Mouse (Mus musculus) frontal cortex, postnatal 10 days (tissue): ENCODE measurements around the gene Olfr1513.
A peak's percentile ranks its signal among the peaks of the same experiment; 100 is the strongest.
"Not testable (repeated sequence)": the region's sequence is repeated elsewhere in the genome, so short reads cannot be mapped to it uniquely, and the experiment has no call there.

Source experiments
- DNase-seq, 2 experiments: peaks; one replicate each; pipeline ENCODE4 v3.0.0; 2022; ENCODE audit warnings: low spot score in 2 of 2, mixed read lengths in 1 of 2

Olfr1513 gene

DNA sequence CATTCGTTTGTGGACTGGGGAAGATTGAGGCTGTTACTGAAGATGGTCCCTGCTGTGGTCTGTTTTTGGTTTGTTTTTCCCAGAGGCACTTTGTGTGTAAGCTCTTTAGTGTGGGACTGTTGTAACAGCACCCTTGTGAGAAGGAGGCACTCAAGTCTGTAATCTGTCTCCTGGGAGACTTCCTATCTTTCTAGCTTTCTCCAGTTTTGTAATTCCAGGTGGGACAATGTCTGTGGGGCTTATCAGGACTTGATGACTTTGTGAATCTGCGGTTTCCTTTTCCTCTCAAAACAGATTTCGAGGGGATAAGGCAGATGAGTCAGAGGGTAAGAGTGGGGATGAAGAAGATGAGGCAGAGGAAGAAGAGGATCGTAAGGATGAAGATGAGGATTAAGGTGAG lies at the start of gene Olfr1513:
Olfr1513 (minus strand) TSS at position 101 of the 400 bp plus-strand sequence.
- no peak for DNase-seq

DNA sequence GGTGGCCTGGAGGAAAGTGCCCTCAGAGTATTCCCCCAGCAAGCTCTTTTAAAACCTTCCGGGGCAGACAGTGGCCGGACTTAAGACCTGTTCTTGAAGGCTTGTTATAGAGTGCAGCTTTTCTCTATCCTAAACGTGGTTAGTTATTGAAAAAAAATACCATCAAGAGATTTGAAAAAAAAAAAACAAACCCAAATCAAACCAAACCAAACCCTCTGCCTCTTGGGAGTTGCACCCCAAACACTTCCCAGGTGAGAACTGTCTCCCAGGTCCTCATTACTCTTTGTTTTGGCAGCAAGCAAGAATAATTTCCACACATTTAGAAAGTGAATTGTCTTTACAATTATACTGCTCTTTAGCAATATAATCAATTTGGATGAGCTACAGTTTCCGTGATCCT lies 41.1 kb upstream of the Olfr1513 start, which contains the start of gene Olfr1511:
Olfr1511 (minus strand) TSS at position 101 of the 400 bp plus-strand sequence.
- no peak for DNase-seq

DNA sequence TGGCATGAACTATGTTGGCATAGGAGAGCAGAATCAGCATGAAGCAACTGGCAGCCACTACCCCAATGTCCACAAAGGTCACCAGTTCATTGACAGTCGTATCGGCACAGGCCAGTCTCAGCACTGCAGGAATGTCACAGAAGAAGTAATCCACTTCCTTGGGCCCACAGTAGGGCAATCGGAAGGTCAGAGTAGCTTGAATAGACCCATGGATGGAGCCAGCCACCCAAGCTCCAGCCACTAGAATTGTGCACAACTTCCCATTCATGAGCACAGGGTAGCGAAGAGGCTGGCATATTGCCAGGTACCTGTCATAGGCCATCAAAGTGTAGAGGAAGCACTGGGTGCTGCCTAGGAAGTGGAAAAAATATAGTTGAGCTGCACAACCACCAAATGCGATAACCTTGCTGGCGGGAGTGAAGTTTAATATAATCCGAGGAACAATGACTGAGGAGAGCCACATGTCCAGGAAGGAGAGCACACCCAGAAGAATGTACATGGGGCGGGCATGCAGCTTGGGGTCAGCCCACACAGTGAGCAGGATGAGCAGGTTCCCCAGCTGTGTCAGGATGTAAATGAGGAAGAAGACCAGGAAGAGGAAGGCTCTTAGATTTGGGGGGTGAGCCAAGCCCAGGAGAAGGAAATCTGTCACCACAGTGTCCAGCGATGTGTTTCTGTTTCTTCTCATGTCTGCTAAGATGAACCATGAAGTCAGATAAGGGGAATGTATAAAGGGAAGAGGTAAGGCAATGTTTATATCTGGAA lies 34.1 kb upstream of the Olfr1513 start:
- DNase-seq = not testable (repeated sequence)

DNA sequence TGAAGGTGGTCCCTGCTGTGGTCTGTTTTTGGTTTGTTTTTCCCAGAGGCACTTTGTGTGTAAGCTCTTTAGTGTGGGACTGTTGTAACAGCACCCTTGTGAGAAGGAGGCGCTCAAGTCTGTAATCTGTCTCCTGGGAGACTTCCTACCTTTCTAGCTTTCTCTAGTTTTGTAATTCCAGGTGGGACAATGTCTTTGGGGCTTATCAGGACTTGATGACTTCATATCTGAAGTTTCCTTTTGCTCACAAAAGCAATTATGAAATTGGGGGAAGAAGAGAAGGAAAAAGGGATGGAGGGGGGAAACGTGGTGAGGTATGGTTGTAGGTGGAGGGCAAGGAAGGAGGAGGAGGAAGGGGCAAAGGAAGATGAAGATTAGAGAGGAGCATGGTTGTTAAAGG lies 22.9 kb upstream of the Olfr1513 start, which contains the start of gene Olfr1512:
Olfr1512 (minus strand) TSS at position 101 of the 400 bp plus-strand sequence.
- no peak for DNase-seq

DNA sequence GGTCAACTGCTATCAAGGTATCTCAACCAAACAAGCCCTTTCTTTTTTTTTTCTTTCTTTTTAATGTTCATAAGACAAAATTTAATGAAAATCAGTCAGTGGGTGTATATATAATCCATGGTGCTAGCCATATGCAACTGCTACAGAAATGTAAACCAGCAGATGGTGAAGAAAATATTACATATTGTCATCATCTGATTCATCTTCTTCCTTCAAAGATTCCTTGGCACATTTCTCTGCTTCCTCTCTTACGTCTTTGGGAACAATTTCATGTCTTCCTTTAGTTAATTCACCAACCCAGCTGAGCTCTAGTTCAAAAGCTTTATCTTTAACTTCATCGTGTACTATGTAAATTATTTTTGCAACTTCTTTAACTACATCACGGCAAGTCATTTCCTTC lies 12.5 kb upstream of the Olfr1513 start:
- no peak for DNase-seq

DNA sequence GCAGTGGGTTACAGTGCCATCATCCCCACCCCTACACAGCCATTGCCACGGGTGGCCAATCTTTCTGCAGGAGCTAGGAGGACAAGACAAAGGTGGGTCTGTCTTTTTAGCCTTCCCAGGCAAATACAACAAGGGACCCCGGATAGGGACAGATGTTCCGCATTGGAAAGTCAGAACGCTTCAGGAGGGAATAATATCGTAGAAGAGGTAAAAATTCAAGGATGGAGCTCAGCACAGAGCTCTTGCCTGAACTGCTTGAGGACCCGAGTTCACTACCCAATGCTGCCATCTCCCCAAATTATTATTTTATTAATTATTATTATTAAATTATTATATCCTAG lies 16.7 kb downstream of the Olfr1513 start:
- DNase-seq = no peak

DNA sequence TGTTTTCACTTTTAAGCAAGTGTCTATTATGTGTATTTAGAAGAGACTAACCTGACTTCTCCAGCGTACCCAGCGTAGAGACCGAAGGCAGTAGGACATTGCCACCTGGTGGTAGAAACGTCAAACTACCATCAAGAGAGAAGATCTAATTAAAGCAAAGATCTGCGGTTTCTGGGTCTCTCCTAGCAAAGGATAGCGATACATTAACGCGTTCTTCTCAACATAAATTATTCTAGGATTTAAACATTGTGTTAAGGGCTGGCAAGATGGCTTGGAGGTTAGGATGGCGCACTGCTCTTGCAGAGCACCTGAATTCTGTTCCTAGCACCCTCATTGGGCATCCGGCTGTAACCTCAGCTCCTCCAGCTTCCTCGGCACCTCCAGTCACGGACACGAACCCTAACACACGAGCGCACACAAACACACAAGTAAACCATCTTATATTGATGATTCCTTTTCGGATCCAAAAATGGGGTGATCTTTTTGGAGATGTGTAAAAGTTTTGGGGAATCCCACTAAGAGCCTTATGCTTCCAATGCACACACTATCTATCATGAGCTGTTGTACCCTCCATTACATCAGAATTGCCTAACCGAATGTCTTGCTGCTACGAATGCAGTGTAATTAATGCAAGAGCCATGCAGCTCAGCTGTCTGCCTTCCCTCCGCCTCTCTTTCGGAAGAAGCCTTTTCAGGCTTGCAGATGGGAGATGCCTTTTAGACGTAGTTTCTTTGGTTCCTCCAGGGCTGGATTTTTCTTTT lies 17.3 kb downstream of the Olfr1513 start:
- DNase-seq = peak in 1 of 2 experiments; percentile 59

DNA sequence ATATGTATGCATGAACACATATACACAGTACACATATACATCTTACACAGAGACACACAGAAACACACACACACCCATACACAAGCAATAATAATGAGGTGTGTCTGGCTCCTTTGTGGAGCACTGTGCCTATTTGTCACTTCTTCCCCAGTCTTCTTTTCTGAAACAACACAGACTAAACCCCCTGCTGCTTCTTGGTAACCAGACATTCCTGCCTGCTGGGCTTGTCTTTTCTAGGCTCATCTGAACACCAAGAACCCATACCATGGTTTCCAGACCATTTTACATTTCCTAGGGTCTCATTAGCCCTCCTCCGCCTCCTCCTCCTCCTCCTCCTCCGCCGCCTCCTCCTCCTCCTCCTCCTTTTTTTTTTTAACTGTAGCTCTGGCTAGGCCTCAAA lies 24.0 kb downstream of the Olfr1513 start:
- DNase-seq = no peak

DNA sequence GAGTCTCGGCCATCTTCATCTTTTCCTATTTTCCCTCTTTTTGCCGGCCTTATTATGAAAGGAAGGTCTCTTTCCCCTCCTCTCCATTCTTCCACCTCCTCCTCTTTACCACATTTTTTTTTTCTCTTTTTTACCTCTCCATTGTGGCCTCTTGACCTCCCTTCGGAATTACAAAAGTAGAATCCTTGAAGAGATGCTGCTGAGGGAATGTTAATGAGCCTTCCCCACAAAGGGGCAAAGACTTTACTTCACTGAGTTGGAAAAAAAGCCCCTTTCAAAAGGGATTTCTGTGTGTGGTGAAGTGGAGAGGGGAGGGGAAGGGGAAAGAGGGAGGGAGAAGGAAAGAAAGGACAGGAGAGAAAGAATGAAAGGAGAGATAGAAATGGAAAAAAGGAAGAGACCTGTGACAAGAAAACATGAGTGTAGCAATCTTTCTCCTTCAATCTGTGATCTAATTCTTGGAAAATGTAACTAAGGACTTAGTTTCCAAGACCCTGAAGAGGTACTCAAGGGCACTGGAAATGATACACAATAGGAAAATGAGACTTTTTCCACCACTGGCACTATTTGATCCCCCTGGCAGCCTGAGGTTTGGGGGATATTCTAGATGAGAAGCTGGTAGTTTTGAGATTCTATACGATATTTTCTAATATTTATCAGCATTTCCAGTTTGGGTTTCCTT lies 25.0 kb downstream of the Olfr1513 start:
- no peak for DNase-seq

DNA sequence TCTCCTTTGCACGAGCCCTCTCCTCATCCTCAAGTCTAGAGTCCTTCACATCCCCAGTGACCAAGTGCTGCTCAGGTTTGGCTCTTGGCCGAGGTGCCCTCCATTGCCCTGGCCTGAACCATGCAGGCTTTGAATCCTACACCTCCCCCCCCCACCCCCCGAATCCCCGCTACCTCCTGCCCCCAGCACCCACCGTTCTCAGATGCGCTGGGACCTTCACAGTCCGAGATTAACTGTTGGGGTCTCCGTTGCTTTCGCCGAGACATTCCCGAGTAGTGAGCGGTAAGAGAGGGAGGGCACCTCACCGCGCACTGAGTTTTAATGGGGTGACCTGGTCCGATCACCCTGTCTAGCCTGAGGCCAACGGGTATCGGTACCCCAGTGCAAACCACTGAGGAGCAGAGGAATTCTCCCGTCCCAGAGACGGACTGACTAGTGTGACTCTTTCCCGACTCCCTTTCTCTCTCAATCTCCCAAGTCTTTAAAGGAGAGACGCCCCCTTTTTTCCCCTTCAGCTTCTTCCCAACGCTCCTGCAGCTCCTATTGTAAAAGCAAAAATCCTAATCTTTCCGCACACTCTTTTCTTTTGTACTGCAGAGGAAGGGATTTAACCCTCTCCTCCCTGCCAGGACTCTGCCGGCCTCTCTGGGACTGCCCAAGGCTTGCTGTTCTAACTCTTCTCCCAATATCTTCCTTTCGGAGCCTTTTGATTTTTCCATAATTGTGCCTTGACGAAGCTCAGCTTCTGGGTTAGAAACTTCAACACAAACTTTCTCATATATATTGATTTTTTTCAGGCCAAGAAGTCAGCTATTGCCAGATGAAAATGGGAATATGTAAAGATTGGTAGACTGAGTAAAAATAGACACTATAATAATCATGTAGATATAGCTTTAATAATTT lies 28.0 kb downstream of the Olfr1513 start, which contains the start of gene Sall2:
Sall2 (minus strand) TSS at position 853 of the 903 bp plus-strand sequence.
- DNase-seq = no peak

DNA sequence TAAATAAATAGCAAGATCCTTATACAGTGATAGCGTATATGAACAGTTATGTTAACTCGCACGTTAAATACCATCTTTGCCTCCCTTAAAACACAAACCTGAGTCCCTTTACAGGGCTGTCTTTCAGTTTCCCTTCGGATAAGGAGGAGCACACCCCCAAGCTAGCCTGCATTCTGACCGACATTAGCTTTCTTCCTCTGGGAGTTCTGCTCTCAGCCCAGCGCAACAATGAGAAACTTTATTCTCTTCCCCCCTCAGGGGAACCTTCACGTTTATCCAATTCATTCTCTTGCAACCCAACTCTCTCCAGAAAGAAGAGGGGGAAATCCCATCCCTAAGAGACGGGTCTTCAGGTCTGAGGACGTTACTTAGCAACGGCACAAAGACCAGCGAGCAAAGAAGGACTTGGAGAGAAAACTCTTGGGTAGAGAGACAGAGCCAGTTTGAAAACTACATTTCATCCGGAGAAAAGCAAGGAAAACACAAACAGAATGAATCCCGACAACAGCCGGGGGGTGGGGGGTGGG lies 28.8 kb downstream of the Olfr1513 start:
- no peak for DNase-seq

DNA sequence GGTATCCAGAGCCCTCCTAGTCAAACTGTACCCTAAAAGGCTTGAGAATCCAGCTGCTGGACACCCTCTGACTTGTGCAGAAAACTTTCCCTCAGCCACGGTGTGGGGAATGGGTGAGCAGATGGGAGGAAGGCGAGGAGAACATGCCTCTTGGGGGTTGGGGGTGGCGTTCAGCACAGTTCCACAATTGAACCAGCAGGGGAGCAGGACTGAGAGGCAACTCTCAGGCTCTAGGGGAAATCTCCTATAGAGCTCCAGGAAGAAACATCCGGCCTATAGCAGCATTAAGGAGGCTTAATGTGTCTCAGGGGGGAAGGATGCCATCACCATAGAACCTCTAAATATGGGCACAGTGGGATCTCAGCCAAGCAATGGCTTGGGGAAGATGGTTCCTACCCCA lies 30.3 kb downstream of the Olfr1513 start:
- DNase-seq = no peak

DNA sequence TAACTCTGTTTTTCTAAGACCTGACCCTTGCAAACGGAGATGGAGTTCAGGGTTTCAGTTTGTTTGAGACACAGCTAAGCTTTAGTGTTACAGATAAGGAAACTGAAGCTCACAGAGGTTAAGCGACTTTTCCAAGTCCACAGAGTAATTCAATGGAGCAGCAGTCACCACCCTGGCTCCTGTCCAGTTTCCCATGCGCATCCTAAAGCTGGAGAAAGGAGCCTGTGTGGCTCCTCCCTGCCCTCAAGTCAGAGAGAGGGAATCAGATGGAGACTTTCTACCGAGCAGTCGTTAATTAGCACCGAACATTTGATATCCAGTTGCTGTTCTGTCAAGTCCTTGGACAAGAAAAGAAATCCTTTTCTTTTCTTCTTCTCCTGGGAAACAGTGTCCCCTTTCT lies 36.8 kb downstream of the Olfr1513 start:
- DNase-seq = no peak

DNA sequence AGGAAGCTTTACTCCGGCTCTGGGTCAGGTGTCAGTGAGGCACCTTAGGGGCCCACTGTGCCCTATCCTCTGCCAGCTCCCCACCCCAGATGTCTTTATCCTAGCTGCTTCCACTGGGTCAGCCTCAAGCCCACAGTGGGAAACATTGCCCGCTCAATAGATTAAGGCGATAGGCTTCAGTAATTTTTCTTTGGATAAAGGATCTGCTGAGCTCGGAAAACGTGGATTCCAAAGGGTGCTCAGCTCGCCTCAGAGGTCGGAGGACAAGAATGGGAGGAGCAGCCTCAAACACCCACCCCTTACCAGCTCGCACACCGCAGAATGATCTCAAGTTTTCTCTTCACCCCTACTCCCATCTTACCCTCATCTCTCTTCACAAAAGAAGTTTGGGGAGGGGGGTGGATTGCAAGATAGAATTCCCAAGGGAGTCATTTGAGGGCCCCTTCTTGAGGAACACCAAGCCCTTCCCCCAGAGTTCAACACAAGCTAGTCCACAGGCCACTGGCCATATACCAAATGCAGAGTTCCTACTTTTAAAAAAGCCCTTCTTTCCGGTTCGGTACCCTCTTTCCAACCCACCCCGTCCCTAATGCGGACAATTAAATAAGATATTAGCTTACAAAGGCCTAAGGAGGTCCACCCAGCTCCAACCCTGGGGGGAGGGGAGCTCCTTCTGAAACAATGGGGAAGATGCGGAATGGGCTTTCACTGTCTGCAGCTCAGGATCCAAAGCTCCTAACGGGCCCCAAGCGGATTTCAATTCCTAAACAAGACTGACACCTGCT lies 39.6 kb downstream of the Olfr1513 start:
- DNase-seq = no peak

DNA sequence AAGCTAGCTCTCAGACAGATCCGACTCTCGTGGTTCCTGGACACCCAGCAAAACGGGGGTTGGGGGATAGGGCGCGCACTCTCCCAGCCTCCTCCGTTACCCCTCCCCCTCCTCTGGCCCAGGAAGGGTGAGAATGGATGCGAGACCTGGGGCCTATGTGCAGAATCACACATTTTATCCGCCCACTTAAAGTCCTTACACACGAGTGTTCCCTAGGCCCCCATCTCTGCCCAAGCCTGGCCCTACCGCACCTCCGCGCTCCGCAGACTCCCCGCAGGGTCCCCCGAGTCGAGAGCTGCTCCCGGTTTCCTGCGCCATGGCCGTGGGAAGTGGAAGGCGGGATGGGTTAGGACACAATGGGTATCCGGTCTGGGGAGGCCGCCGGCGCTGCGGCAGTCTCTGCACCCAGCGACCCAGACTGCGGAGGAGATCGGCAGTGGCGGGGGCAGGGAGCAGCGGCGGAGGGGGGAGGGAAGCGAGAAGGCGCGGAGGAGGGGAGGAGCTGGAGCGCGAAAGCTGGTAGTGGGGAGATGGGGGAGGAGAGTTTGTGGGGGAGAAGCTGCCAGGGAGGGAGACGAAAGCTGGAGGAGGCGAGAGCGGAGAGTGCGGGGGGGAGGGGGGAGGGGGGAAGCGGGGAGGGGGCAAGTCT lies 40.3 kb downstream of the Olfr1513 start:
- peak; percentile 60 to 72 for DNase-seq

DNA sequence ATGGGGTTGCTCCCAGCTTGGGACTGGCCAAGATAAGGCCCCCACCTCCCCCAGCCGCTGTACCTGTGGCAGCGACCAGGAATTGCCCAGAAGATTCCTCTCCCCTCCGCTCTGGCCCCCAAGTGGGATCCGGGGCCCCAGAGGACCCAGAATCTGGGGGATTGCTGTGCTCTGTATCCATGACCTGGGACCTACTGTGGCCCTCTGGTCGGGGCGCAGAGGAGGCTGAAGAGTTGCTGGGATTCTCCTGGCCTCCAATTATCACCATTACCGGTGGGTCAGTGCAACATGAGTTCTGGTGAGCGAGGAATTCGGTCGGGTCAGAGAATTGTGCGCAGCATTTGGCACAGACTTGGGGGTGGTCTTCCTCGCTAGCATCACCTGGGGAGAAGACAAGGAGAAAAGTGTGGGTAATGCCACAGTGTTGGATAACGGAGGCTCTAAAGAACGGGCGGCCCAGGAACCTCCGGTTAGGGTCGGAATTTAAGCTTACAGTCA lies 40.9 kb downstream of the Olfr1513 start:
- DNase-seq = no peak

DNA sequence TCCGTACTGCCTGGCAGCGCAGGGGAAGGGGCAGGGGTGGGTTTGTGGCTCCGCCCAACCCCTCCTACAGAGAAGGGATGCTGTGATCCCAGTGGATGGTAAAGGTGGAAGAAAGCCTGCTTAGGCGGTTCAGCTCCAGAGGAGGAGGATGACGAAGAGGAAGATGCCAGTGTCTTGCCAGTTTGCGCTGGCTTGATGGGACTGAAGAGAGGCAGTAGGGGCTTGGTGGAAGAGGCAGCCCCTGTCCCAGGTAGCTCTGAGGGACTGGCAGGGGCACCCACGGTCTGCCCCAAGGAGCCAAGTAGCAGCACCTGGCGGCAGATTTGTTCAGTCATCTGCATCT lies 41.4 kb downstream of the Olfr1513 start:
- DNase-seq = no peak

DNA sequence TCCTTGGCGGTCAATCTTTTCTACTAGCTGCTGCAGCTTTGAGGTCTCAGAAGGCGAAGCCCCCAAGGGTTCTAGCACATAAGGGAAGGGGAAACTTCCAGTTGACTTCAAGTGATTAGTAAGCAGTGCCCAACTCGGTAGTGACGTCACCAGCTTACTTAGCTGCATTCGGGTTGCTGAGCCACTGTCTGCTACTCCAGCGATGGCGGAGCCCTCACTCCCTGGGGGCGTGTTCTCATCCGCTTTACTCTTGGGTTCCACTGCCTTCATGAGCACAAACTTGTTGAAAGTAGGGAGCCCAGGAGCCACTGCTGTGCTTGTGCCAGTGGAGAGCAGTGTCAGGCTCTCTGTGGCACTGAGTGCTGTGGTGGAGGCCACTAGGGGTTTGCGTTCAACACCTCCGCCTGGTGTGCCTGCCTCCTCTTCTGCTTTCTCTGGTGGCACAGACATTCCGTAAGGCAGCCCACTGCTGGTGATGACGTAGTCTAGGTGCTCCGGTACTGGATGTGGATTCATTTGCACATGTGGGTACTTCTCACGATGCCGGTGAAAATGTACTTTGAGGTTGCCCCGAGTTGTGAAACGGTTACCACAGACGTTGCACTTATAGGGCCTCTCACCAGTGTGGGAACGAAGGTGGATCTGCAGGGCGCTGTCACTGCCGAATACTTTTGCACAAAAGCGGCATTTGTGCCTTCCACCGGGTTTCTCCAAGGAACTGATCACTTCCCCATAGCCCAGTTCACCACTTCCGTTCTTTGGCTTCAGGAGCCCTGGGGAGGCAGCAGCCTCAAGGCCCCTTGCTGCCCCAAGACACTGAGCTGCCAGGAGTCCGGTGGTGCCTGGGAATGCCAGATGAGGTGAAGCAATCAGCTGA lies 42.0 kb downstream of the Olfr1513 start:
- DNase-seq = no peak

DNA sequence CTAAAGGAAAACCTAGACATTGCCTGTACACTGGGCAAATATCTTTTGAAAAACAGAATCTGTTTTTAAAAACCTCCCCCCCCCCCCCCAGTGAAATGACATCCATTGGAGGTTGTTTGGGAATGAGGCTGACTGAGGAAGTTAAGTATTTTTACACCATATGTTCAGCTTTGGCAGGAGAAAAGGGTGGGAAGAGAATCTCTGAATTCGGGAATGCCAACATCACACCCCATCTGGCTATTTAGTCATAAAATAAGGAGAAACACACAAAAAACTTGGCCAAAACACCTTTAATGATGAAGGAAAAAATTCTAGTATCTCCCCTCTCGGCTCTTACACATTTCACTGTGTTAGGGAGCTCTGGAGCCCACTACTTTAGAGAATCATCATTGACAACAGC lies 45.3 kb downstream of the Olfr1513 start:
- DNase-seq = no peak
